Mouse (Mus musculus): ENCODE measurements around the gene Cacna2d3. TPM values are rescaled to one million over a fixed set of nuclear protein-coding genes. Genes with fewer than 3 reads are reported as not detected.

The Cacna2d3 gene
- total and polyA plus RNA-seq, 2 experiments from 2014 or later: 24.0 to 32.8 TPM

- DNase-seq (ENCODE audit: low spot score) (no peak), ATAC-seq (ENCODE audit: low FRiP score) (no peak)
- 92% methylated on average over 6 of the region's 6 CpGs for WGBS
- H3K9ac ChIP-seq (replicated peaks; ENCODE audit: low read length, poor library complexity, severe bottlenecking): no peak overlapping the region
- no peak overlapping the region for H3K4me2 ChIP-seq (ENCODE audit: low read depth, low read length, poor library complexity, severe bottlenecking)
- no peak overlapping the region for H3K4me3 ChIP-seq (ENCODE audit: low read depth, low read length)
- no peak for TF ChIP-seq CTCF (IDR thresholded peaks at IDR 0.05)
- no peaks in the 10 kb centered on the region for H3K9me3 ChIP-seq (ENCODE audit: low read length)
- no peak overlapping the region for H3K27ac ChIP-seq (ENCODE audit: low read depth, low read length)
- no peaks in the 10 kb centered on the region for H3K27me3 ChIP-seq (ENCODE audit: insufficient read depth, low read length)
- no peaks in the 10 kb centered on the region for H3K4me1 ChIP-seq (ENCODE audit: insufficient read depth, low read length)
- no peaks in the 10 kb centered on the region for H3K36me3 ChIP-seq (ENCODE audit: insufficient read depth, low read length)
Measured at GRCm38 (mm10) chr14:28907659-28908058, 814.0 kb downstream of the Cacna2d3 start.

DNA sequence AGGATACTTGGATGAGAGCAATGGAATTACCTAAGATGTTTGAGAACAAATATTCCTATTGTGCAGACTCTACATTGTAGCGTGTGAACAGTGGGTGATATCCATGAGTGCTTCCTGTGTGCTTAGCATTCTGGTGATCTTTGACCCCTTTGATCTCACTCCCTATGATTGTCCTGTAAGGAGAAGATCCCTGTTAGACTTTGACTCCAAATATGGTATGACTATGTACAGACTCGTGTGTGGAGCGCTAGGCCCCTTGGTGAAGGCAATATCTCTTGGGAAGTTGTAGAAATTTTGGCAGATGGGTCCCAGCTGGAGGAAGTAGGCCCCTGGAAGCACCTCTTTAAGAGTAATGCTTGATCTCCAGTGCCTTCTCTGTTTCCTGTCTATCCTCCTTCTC, 829.1 kb downstream of the Cacna2d3 start:
- WGBS: 78% methylated on average over 3 of the region's 3 CpGs
- ATAC-seq (ENCODE audit: low FRiP score): no peak

DNA sequence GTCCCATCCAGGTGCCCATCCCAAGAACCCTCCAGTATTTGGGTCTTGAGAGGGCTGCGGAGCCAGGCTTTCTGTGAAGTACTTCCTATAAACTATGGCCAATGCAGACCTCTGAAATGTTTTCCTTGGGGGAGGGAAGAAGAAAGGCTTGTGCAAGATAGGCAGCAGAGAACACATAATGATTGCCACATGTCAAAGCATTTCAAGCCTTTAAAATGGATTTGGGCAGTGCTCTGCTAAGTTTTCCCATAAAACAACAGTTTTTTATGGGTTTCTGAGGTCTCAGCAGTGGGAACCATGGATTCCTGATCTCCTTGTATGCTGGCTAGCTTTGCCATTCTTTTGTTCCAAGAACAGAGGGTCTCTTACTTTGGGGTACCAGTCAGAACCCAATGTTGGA, 834.3 kb downstream of the Cacna2d3 start:
- no peak overlapping the region for H3K27ac ChIP-seq (ENCODE audit: low read depth, low read length)
- WGBS: 90% methylated on average over 1 of the region's 1 CpGs
- H3K27me3 ChIP-seq (ENCODE audit: insufficient read depth, low read length): no peaks in the 10 kb centered on the region
- H3K9me3 ChIP-seq (ENCODE audit: low read length): no peaks in the 10 kb centered on the region
- ATAC-seq (ENCODE audit: low FRiP score) (no peak), DNase-seq (ENCODE audit: low spot score) (no peak)
- H3K36me3 ChIP-seq (ENCODE audit: insufficient read depth, low read length): no peaks in the 10 kb centered on the region
- H3K9ac ChIP-seq (replicated peaks; ENCODE audit: low read length, poor library complexity, severe bottlenecking): no peak overlapping the region
- H3K4me1 ChIP-seq (ENCODE audit: insufficient read depth, low read length): no peaks in the 10 kb centered on the region
- H3K4me3 ChIP-seq (ENCODE audit: low read depth, low read length): no peak overlapping the region
- no peak for TF ChIP-seq CTCF (IDR thresholded peaks at IDR 0.05)
- H3K4me2 ChIP-seq (ENCODE audit: low read depth, low read length, poor library complexity, severe bottlenecking): no peak overlapping the region

More for the DNA sequence above, 829.1 kb downstream of the Cacna2d3 start:
- Histone ChIP-seq H3K4me2 (ENCODE audit: low read depth, low read length, poor library complexity, severe bottlenecking) (no peak overlapping the region), H3K4me3 (ENCODE audit: low read depth, low read length) (no peak overlapping the region), H3K9me3 (ENCODE audit: low read length) (no peaks in the 10 kb centered on the region), H3K9ac (replicated peaks; ENCODE audit: low read length, poor library complexity, severe bottlenecking) (no peak overlapping the region), H3K36me3 (ENCODE audit: insufficient read depth, low read length) (no peaks in the 10 kb centered on the region), H3K27me3 (ENCODE audit: insufficient read depth, low read length) (no peaks in the 10 kb centered on the region), H3K27ac (ENCODE audit: low read depth, low read length) (no peak overlapping the region), H3K4me1 (ENCODE audit: insufficient read depth, low read length) (no peaks in the 10 kb centered on the region)
- TF ChIP-seq CTCF (IDR thresholded peaks at IDR 0.05): no peak
- no peak for DNase-seq (ENCODE audit: low spot score)

GRCm38 (mm10) chr14:28886661-28887060, 835.0 kb downstream of the Cacna2d3 start:
- Histone ChIP-seq H3K9me3 (ENCODE audit: low read length) (no peaks in the 10 kb centered on the region), H3K27me3 (ENCODE audit: insufficient read depth, low read length) (no peaks in the 10 kb centered on the region), H3K4me1 (ENCODE audit: insufficient read depth, low read length) (no peaks in the 10 kb centered on the region), H3K36me3 (ENCODE audit: insufficient read depth, low read length) (no peaks in the 10 kb centered on the region), H3K4me2 (ENCODE audit: low read depth, low read length, poor library complexity, severe bottlenecking) (no peak overlapping the region), H3K9ac (replicated peaks; ENCODE audit: low read length, poor library complexity, severe bottlenecking) (no peak overlapping the region), H3K27ac (ENCODE audit: low read depth, low read length) (no peak overlapping the region), H3K4me3 (ENCODE audit: low read depth, low read length) (no peak overlapping the region)
- TF ChIP-seq CTCF (IDR thresholded peaks at IDR 0.05): no peak
- no peak for DNase-seq (ENCODE audit: low spot score)
- ATAC-seq (ENCODE audit: low FRiP score): no peak
- WGBS: 97% methylated on average over 4 of the region's 4 CpGs

DNA sequence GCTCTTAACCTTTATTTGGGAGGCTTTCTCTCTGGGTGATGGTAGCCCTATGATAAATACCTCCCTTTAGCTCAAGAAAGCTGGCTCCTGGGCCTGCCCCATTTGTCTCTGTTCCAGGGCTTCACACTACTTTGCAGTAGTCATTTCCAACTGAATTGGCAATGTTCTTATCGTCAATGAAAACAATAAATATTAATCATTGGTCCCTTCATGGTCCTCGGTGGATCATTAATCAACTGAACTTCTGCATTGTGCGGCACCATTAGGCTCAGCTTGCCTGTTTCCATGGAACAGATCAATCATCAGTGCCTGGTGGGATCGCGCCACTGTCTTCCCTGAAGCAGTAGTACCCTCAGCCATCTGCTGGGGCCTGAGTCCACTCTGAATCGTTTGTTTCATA, 850.7 kb downstream of the Cacna2d3 start:
- Histone ChIP-seq H3K9ac (replicated peaks; ENCODE audit: low read length, poor library complexity, severe bottlenecking) (no peak overlapping the region), H3K4me2 (ENCODE audit: low read depth, low read length, poor library complexity, severe bottlenecking) (no peak overlapping the region), H3K4me3 (ENCODE audit: low read depth, low read length) (no peak overlapping the region), H3K4me1 (ENCODE audit: insufficient read depth, low read length) (no peaks in the 10 kb centered on the region), H3K27ac (ENCODE audit: low read depth, low read length) (no peak overlapping the region), H3K27me3 (ENCODE audit: insufficient read depth, low read length) (no peaks in the 10 kb centered on the region), H3K36me3 (ENCODE audit: insufficient read depth, low read length) (no peaks in the 10 kb centered on the region), H3K9me3 (ENCODE audit: low read length) (no peaks in the 10 kb centered on the region)
- DNase-seq (ENCODE audit: low spot score): peak; percentile 14
- no peak for ATAC-seq (ENCODE audit: low FRiP score)
- no peak for TF ChIP-seq CTCF (IDR thresholded peaks at IDR 0.05)
- WGBS: 89% methylated on average over 6 of the region's 6 CpGs

DNA sequence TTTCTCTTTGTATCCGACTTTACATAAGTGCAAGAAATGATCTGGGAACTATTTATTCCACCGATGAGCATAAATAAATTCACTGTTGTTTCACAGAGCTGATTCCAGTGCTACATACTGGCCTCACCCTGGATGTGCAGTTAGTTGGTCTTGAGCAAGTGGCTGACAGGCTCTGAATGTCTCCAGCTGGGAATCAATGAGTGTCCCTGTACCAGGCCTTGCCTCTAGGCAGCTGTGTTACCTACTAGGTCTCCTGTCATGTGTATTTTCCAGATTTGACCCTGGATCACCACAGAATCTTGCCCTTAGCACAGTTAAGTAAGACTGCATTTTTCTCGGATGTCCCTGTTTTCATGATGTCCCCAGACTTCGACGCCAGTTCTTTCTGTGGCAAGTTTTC, 851.3 kb downstream of the Cacna2d3 start:
- TF ChIP-seq CTCF (IDR thresholded peaks at IDR 0.05): no peak
- Histone ChIP-seq H3K27ac (ENCODE audit: low read depth, low read length) (no peak overlapping the region), H3K36me3 (ENCODE audit: insufficient read depth, low read length) (no peaks in the 10 kb centered on the region), H3K9me3 (ENCODE audit: low read length) (no peaks in the 10 kb centered on the region), H3K4me2 (ENCODE audit: low read depth, low read length, poor library complexity, severe bottlenecking) (no peak overlapping the region), H3K4me1 (ENCODE audit: insufficient read depth, low read length) (no peaks in the 10 kb centered on the region), H3K4me3 (ENCODE audit: low read depth, low read length) (no peak overlapping the region), H3K9ac (replicated peaks; ENCODE audit: low read length, poor library complexity, severe bottlenecking) (no peak overlapping the region), H3K27me3 (ENCODE audit: insufficient read depth, low read length) (no peaks in the 10 kb centered on the region)
- no peak for DNase-seq (ENCODE audit: low spot score)
- WGBS: 94% methylated on average over 5 of the region's 5 CpGs
- no peak for ATAC-seq (ENCODE audit: low FRiP score)

Data from midbrain, postnatal 0 days (tissue).